Mouse (Mus musculus): ENCODE data around the gene Olfr382.
"Not testable (repeated sequence)": the region's sequence is repeated elsewhere in the genome, so short reads cannot be mapped to it uniquely, and the experiment has no call there.

Olfr382 gene

DNA sequence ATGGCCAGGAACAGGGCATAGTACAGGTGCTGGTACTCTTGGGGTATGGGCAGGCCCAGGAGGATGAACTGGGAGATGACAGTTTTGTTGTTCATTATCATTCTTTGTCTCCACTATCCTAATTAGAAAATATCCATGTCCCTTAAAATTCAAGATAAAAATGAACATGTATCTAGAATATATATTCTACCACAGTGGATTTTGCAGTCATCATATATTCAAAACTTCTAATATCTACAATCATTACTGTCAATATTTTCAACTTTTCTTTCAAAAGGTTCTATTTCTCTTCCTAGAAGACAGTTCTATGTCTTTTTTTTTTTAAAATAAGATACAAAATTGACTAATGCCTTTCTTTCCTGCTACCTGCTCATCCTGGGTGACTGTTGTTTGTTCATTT is at the start of gene Olfr382:
TSS of gene Olfr382 (minus strand) at position 101 of the 400 bp plus-strand sequence.
- DNase-seq (ENCODE audit: low read depth, low spot score): no peak

DNA sequence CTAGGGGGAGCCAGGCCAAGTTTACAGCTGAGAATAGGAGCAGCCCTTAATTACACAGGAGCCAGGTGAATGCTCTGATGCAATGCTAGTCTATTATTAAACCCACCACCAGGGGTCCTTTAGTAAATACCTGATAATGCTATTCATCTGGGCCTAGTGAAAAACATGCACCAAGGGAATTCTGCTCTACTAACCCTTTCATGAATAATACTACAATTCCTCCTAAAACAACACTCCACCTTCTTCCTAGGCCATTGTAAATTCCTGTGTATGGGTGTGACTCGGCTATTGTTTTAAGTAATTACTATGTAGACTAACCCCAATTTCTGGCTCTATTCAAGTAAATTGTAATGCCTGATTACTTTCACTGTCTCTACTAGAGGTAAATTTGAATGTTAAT is 12.0 kb upstream of the Olfr382 start:
- not testable (repeated sequence) for DNase-seq (ENCODE audit: low read depth, low spot score)

DNA sequence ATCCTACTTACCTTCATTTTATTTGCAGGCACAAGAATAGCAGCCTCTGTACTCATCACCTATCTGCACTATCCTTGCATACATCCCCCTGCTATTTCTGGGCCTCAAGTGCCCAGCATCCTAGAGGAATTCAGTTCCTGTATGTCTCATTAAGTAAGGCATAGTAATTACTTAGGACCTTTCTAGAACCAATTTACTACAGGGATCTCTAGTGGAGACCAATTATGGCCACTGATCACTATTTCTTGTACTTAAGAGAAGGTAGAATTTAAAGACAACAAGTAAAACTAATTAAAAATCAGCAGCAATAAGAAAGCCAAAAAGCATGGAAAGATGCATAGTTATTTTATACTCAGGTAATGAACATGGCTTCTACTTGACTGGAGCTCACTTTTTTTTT is 25.5 kb downstream of the Olfr382 start, which contains the start of gene Olfr381:
TSS of gene Olfr381 (minus strand) at position 101 of the 400 bp plus-strand sequence.
- DNase-seq (ENCODE audit: low read depth, low spot score): no peak

Measured in c-Kit-negative CD71-positive TER-119-positive erythroid progenitor cells, embryonic 14.5 days (primary cell).